Mouse (Mus musculus) heart, adult 18-20 months (tissue): ENCODE measurements at regions not wholly inside any gene's neighbourhood (a gene's known extent, or its start where the extent isn't known, plus 50 kb on each side); places are given as distances from the start of the nearest gene placed in this dataset.

Experiments used
- DNase-seq, 2 experiments: peaks; one replicate each; pipeline ENCODE4 v3.0.0; 2021 to 2022; ENCODE audit warnings: mixed read lengths in 1 of 2

- peak in 1 of 2 experiments; percentile 1 for DNase-seq
Measured at GRCm38 (mm10) chrX:37753474-37753873, 51.2 kb upstream of the Rhox5 start.

- peak; percentile 1 for DNase-seq
Measured at GRCm38 (mm10) chrX:37754385-37754784, 50.3 kb upstream of the Rhox5 start.
